Mouse (Mus musculus) common myeloid progenitor, adult 5-6 weeks (primary cell): ENCODE results near the gene Mmp15. TPM values are rescaled to one million over a fixed set of nuclear protein-coding genes. Genes with fewer than 3 reads are reported as not detected.

Source experiments
- ATAC-seq: replicated peaks from 2 replicates; pipeline ENCODE4 v1.8.0; 2016; ENCODE audit warnings: low read depth, mild to moderate bottlenecking, moderate TSS enrichment, inconsistent platforms; ENCODE audit not compliant: poor library complexity, severe bottlenecking
- total RNA-seq: library from RNA; stranded (forward); fragments of 200-1000, 187-1606 nt; gene quantifications from 2 replicates; pipeline ENCODE4 v1.2.3, GENCODE M21; 2017

Gene Mmp15
- total RNA-seq, 1 experiment from 2014 or later: 0.55 TPM

DNA sequence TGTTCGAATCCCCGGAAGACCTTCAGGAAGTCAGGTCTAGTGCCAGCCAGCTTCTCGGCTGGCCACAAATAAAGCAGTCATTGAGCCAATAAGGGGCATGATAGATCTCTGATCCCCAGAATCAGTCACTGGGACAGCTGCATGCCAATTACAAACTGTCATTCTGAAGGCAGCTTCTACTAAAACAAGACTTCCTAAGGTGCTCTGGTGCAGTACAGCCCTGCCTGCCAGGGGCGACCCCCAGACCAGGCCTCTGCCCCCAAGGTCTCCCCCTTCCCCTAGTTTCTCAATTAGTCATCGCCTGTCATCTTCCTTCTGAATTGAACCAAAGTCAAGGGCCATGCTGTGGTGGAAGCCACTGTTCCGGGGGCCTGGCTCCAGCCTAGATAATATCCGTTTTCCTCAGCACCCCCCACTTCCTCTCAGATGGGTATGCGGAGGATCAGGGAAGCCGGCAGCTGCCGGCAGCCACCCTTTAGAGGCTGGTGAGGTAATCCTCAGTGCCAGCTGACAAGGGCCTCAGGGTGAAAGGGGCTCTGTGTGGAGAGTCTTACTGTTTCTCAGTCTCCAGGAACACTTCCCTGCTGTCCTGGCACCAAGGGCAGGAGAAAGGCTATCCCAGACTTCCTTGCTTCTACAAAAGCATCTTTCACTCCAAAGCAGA, 59.4 kb downstream of the Mmp15 start:
- ATAC-seq: peak; percentile 97

DNA sequence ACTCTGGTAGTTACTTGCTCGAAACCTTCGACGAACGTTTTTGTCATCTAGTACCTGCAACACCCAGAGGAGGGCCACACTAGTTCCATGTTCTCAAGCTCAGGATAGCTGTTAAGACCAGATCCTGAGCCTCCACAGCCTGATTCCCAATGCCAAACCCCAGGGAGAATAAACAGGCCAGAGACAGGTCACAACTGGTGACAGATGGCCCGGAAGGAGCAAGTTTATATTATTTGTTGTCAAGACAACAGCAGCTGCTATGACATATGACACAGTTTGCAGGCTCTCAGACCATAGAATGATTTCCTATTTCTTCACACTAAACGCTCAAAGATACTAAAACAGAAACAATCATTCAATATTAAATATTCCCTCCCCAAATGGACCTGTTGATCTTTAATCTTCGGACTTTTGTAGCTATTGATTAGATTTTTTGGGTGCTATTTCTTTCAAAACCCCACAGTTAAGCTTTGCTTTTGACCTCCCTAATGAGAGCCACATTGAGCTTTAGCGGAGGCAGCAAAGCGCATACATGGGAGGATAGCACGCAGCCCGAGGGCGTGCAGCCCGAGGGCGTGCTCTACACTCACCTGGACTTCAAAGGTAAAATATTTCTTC, 70.2 kb downstream of the Mmp15 start:
- no peak for ATAC-seq

Other genes starting within 250 kb of the Mmp15 start
- gene Kifc3, start 149.5 kb upstream of the Mmp15 start, total RNA-seq: 0.73 and 1.4 TPM in 2 replicates
- gene Cngb1, start 45.7 kb upstream of the Mmp15 start, total RNA-seq: 2.6 and 5.2 TPM in 2 replicates
- not detected in 2 replicates for gene Tepp, start 41.7 kb upstream of the Mmp15 start, total RNA-seq
- gene Zfp319, start 20.3 kb upstream of the Mmp15 start, total RNA-seq: 2.8 and 5.2 TPM in 2 replicates
- 14.5 and 17.9 TPM in 2 replicates for gene Usb1, start 20.0 kb upstream of the Mmp15 start, total RNA-seq
- gene Cfap20, start 82.6 kb downstream of the Mmp15 start, total RNA-seq: 76.7 and 79.5 TPM in 2 replicates
- gene Csnk2a2, start 137.8 kb downstream of the Mmp15 start, total RNA-seq: 38.8 and 41.4 TPM in 2 replicates
- gene Ccdc113, start 181.8 kb downstream of the Mmp15 start, total RNA-seq: not detected in 2 replicates
- not detected in 2 replicates for gene Prss54, start 224.1 kb downstream of the Mmp15 start, total RNA-seq